Mouse (Mus musculus) ovary, adult 18-20 months (tissue): ENCODE data around the gene Galnt17.

Source experiments
- DNase-seq: peaks from one replicate; pipeline ENCODE4 v3.0.0; 2022; ENCODE audit warnings: low spot score, mixed read lengths

Galnt17 gene

DNA sequence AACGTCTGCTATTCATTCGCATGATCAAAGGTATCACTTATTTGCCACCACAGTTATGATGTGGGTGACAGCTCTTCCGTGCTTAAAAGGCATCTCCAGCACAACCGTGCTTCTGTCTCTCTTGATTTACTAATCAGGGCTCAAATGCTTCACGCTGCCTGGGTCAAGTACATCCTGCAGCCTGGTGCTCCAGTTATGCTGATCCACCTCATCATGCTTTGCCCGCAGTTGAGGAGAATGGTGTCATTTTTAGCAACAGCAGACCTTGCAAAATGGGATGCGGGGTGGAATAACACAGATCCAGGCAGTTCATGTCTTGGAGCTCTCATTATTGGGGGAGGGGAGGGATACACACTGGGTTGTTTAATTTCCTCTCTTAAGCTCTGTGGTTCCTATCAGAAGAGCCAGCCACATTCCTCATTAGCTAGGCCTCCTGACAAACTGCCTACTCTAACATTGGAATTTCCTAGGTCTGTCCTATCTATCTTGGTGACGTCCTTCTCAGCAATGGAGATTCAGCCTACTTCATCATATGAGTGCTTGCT is 187.9 kb downstream of the Galnt17 start:
- no peak for DNase-seq

- no peak for DNase-seq
These were observed 188.4 kb downstream of the Galnt17 start for GRCm38 (mm10) chr5:131119896-131120295.

- DNase-seq, result no peak
These were observed 190.8 kb downstream of the Galnt17 start for GRCm38 (mm10) chr5:131117391-131118040.

DNA sequence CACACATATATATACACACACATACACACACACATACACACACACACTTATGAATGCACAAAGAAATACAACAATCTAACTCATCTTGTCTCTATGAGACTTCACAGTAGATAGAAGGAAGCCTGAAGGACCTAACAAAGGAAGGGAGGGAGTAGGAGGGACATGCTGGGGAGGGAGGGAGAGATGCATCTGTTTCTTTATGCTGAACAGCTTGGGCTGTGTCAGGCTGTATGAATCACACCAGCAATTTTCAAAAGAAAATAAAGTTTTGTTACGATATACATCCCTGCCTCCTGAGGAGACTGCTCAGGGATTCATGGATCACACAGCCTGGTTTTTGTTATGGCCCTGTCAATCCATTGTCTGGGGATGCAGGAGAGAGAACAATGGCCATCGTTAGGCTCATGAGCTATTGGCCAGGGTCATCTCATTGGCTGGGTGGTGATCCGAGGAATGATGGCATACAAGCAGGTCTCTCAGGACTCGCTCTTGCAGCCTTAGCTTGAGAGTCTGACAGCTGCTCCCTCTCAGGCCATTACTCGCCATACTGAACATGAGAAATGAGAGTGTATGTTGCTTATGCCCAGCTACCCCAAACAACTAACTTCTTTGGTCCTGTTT is 194.3 kb downstream of the Galnt17 start:
- no peak for DNase-seq

GRCm38 (mm10) chr5:131107188-131107587 is 201.1 kb downstream of the Galnt17 start:
- DNase-seq, result no peak

- no peak for DNase-seq
These were observed 211.5 kb downstream of the Galnt17 start for GRCm38 (mm10) chr5:131096824-131097223.

- DNase-seq, result no peak
These were observed 212.7 kb downstream of the Galnt17 start for GRCm38 (mm10) chr5:131095635-131096034.

GRCm38 (mm10) chr5:131094771-131095170 is 213.5 kb downstream of the Galnt17 start:
- DNase-seq, result no peak

DNA sequence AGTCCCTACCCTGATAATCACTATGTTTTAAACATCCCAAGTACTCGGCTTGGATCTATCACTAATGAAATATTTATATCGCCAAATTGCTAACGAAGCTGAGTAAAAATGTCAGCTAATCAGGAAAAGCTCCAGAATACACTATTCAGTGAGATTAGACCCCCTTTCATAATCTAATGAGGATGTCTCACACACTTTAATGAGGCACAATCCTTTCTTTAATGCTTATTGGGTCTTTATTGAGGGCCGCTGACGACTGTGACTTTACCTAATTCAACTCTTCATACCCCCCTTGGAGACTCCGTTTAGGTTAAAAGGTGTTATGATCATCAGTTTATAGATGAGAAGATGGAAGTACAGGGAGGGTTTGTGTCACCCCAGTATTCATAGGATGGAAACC is 214.2 kb downstream of the Galnt17 start:
- no peak for DNase-seq

GRCm38 (mm10) chr5:131089876-131090275 is 218.4 kb downstream of the Galnt17 start:
- DNase-seq, result no peak

GRCm38 (mm10) chr5:131088866-131089265 is 219.4 kb downstream of the Galnt17 start:
- DNase-seq, result no peak

DNA sequence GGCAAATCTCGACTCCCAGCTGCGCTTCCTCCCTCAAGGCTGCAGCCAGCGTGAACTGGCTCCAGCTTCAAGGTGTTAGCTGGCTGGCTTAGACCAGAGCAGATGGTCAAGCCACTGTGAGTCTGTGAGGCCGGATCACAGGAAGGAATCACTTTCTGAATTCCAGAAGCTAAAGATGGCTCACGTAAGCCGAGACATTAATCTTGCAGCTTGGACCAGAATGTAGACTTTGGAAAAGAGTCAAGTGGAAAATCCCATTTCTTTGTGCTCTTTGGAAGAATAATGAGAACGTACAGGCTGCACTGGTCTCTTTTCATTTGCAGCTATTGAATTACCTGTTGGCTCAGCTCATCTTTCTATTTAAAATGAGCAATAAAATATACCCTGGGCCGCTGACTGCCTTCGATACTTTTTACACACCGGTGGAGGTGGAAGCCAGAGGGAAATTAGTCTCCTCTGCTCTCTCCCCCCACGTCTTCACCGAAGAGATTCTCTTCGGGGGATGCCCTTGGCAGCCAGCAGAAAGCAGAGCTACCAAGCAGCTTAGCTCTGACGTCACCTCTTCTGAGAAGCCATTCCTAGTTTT is 225.1 kb downstream of the Galnt17 start:
- DNase-seq, result no peak

DNA sequence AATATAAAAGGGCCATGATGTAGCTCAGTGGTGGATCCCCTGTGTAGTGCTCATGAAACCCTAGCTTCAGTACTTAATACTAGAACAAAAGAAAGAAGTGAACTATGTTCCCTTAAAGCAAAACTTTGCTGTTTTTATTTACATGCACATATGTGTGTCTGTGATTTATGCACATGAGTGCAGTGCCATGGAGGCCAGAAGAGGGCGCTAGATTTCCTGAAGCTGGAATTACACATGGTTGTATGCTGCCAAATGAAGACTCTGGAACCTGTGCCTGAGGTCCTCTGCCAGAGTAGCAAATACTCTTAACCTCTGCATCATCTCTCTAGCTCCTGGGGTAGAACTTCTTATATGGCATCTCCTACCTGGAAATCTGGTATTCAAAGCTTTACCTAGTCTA is 230.6 kb downstream of the Galnt17 start:
- no peak for DNase-seq

GRCm38 (mm10) chr5:131075795-131076194 is 232.5 kb downstream of the Galnt17 start:
- DNase-seq, result no peak

GRCm38 (mm10) chr5:131074295-131074694 is 234.0 kb downstream of the Galnt17 start:
- DNase-seq, result no peak

GRCm38 (mm10) chr5:131065174-131065573 is 243.1 kb downstream of the Galnt17 start:
- no peak for DNase-seq

GRCm38 (mm10) chr5:131048505-131048904 is 259.8 kb downstream of the Galnt17 start:
- DNase-seq, result no peak

GRCm38 (mm10) chr5:131043130-131043529 is 265.2 kb downstream of the Galnt17 start:
- DNase-seq, result no peak

DNA sequence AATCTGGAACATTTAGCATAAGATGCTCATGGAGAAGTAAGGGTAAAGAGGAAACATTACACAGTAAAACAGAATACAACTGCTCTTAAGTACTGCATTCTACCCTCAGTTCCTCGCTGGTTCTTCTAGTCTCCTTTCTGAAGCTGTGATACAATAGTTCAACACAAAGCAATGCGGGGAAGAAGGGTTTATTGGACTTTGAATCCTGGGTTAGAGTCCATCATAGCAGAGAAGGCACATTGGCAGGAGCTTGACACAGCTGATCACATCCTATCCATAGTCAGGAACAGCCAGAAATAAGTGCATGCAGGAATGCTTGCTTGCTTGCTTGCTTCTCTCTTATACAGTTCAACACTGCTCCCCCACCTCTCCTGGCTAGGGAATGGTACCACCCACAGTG is 267.9 kb downstream of the Galnt17 start:
- DNase-seq, result no peak

DNA sequence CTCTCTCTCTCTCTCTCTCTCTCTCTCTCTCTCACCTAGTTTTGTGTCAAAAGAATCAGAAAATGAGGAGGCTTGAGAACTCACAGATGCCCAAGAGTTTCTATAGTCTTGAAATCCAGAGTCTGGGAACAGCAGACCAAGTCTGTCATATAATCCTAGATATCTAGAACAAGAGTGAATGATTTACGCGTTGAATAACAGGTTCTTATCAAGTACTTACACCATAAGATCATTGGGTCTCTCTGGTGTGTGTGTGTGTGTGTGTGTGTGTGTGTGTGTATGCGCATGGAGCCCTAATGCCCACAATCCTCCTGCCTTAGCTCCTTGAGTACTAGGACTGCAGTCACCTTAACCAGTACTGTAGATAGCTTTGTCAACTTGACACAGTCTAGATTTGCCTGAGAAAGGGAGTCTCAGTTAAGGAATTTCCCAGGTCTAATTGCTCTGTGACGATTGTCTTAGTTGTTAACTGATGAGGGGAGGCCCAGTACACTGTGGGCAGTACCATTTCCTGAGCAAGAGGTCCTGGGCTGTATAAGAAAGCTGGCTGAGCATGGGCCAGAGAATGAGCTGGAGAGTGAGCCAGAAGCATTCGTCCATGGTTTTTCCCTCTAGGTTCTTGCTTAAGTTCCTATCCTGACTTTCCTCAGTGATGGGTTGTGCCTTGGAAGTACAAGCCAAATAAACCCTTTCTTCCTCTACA is 268.5 kb downstream of the Galnt17 start:
- DNase-seq, result no peak

GRCm38 (mm10) chr5:131024506-131024905 is 283.8 kb downstream of the Galnt17 start:
- DNase-seq, result no peak

DNA sequence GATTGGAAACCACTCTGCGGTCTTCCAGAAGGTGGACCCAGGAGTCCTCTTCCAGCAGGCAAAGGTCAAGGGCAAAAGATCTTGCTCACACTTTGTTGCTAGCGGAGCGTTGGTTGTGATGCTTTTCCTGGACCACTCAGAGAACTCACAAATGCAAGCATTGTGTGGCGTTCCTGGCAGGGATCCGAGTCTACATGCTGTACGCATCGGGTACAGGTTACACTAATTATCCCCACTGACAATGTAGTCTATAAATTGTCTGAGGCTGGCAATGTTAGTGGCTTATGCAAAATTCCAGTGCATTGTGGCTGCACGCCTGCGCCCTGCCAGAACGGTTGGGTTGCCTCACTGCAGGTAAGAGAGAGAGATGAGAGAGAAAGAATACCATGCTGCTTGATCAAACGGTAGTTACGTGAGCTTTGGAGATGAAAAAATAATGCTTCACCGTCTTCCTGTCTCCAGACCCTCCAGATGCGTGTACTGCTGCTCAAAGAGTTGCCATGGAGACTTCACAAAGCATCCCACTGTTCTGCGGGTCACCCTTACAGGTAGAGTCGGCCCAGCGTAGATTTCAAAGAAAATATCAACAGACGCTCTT is 285.8 kb downstream of the Galnt17 start:
- DNase-seq, result no peak
